Mouse (Mus musculus): ENCODE data around the gene Ltb.

Gene Ltb

DNA sequence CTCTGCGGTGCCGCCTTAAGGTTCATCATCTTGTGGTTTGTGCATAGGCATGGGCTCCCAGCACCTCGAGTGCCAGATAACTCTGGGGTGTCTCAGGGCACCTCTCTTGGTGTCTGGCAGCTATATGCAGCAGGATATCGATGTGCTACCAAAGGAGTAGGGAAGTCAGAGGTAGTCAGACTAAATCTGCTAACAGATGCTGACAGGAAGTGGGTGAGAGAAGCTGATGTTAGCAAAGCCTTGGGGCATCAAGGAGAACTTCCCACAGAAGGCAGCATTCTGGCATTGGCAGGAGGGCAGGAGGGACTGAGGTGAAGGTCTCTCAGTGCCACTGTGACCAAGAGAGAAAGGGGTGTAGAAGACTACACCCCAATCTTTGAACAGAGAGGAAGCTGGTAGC lies 4.1 kb upstream of the Ltb start:
- DNase-seq (ENCODE audit: inconsistent age in 2 of 2, low spot score in 1 of 2): no peak

DNA sequence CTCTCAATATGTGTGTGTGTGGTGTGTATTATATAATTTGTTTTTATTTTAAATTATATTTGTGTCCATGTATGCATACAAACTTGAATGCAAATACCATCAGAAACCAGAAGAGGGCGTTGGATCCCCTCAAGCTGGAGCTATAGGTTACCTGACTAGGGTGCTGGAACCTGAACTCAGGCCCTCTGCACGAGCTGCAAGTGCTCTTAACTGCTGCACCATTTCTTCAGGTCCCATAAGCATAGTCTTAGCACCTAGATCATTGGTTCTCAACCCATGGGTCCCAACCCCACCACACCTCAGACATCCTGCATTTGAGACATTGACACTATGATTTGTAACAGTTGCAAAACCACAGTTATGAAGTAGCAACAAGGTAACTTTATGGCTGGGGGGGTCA lies 2.5 kb upstream of the Ltb start:
- no peak for DNase-seq (ENCODE audit: inconsistent age in 2 of 2, low spot score in 1 of 2)

DNA sequence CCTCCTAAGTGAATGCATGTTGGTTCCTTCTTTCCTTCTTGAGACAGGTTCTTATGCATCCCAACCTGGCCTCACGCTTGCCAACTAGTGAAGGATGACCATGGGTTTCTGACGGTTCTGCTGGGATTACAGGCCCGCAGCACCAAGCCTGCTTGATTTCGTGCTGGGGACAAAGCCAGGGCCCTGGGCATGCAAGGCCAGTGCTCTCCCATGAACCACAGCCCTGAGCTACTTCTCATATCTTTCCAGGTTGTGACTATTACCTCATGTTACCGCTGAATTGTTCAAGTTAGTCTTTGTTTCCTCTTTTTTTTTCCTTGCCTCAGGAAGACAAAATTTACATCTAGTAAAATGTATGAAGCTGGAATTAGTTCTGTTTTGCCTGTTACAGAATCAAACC lies 1.3 kb upstream of the Ltb start:
- peak in 1 of 2 experiments; percentile 82 for DNase-seq (ENCODE audit: inconsistent age in 2 of 2, low spot score in 1 of 2)

DNA sequence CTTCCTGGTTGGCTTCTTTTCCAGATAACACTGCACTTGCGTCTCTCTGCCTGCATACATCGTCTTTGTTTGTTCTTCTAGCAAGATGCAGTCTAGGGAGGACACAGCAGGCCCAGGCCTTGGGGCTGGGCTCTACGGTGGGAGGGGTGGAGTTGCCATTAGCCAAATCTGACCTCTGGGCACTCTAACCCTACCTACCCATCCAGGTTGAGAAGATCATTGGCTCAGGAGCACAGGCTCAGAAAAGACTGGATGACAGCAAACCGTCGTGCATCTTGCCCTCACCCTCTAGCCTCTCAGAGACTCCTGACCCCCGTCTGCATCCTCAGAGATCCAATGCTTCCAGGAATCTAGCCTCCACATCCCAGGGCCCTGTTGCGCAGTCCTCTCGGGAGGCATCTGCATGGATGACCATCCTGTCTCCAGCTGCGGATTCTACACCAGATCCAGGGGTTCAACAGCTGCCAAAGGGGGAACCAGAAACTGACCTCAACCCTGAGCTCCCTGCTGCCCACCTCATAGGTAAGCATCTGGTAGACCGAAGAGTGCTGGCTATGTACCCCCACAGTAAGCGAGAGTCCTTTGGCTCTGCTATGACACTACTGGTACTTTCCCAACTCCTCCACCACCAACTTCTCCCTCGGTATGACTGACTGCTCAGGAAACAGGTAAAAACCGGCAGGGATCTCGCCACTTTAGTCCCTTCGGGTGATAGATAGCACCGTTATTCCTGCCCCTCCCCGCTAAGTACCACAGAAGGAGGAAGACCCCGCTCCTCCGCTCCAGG lies 798 bp downstream of the Ltb start:
- no peak for DNase-seq (ENCODE audit: inconsistent age in 2 of 2, low spot score in 1 of 2)

- peak; percentile 82 to 92 for DNase-seq (ENCODE audit: inconsistent age in 2 of 2, low spot score in 1 of 2)
These were observed 1.5 kb downstream of the Ltb start for GRCm38 (mm10) chr17:35195631-35196320.

GRCm38 (mm10) chr17:35196321-35196641 lies 2.0 kb downstream of the Ltb start:
- no peak for DNase-seq (ENCODE audit: inconsistent age in 2 of 2, low spot score in 1 of 2)

DNA sequence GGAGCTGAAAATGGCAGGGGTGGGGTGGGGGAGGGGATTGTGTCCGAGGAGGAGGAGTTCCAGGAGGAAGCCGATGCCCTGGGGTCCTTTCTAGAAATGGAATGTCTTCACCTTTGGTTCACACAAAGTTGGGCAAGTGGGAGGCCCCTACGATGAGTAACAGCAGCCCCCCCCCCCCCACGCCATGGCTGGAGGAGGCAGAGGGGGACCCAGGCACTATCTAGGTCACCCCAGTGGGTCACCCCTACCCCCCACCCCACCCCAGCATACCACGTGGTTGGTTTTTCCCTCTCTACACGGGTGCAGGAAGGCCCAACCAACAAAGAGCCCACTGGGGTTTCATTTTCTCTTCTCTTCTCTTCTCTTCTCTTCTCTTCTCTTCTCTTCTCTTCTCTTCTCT lies 2.9 kb downstream of the Ltb start:
- DNase-seq (ENCODE audit: inconsistent age in 2 of 2, low spot score in 1 of 2): no peak

DNA sequence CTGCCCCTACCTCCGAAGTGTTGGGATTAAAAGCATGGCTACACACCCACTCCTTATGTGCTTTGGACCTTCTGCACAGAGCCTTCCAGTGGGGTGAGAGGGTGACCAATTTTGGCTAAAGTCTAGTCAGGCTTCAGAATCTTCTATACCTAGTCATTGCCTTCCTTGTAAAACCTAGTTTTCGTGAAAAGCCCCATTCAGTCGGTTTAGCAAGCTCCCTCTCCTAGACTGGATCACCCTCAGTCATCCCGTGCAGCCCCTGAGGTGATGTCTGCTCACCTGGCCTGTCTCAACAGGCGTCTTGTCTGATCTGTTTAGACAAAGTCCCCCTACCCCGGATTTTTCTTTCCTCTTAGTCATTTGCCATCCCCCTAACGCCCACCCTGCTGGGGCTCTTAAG lies 3.8 kb downstream of the Ltb start:
- DNase-seq (ENCODE audit: inconsistent age in 2 of 2, low spot score in 1 of 2): no peak

GRCm38 (mm10) chr17:35198946-35199345 lies 4.7 kb downstream of the Ltb start:
- no peak for DNase-seq (ENCODE audit: inconsistent age in 2 of 2, low spot score in 1 of 2)

GRCm38 (mm10) chr17:35200398-35200797 lies 6.2 kb downstream of the Ltb start:
- DNase-seq (ENCODE audit: inconsistent age in 2 of 2, low spot score in 1 of 2): no peak

DNA sequence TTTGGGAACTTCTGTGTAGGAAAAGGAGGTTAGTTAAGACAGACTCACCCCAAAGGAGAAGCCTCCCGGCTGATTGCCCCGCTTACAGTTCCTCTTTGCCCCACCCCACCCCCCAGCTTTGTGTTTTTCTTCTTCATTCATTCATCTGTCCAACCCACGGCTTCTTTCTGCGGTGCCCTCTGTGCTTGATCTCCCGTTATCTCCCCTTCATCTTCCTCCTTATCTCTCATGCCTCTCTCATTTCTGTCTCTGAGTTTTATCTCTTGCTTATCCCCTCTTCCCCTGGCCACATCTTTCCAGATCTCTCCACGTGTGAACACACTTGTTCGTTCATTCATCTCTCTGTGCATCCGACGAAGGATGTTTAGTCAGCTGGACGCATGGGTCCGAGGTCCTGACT lies 6.9 kb downstream of the Ltb start:
- DNase-seq (ENCODE audit: inconsistent age in 2 of 2, low spot score in 1 of 2): no peak

GRCm38 (mm10) chr17:35201787-35202186 lies 7.5 kb downstream of the Ltb start, which contains the start of gene Tnf:
TSS of gene Tnf (minus strand) at chr17:35202007.
- peak; percentile 61 to 76 for DNase-seq (ENCODE audit: inconsistent age in 2 of 2, low spot score in 1 of 2)

- DNase-seq (ENCODE audit: inconsistent age in 2 of 2, low spot score in 1 of 2): no peak
These were observed 8.2 kb downstream of the Ltb start for GRCm38 (mm10) chr17:35202442-35202841.

DNA sequence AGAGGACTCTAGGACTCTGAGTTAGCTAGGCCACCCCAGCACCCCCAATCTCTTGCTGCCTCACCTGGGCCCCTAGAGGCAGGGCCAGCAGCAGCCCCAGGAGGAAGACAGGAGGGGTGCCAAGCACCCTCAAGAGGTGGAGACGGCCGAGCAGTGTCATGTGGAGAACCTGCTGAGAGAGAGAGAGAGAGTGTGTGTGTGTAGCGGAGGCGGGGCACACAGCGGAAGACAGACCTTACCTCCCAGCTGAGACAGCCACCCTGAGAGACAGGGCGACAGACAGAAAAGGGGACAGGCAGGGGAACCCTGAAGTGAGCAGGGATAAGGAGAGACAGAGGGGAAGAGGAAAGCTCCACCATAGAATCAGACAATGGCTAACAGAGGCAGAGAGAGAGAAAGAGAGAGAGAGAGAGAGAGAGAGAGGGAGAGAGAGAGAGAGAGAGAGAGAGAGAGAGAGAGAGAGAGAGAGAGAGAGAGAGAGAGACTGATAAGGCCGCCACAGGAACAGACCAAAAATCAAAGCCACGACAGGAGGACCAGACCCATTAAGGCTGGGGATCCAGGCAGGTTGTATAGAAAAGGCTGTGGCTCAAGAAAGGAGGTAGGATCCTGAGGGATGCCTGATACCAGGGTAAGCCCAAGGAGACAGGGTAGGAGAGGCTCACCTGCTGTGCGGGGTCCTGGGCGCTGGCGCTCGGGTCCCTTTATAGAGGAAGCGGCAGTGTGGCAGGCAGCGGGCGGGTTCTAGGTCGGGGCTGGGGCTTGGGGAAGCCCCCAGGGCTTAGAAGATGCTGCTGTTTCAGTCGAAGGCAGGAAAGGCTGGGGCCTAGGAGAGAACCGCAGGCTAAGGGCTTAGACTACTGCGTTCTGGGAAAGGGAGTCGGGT lies 10.5 kb downstream of the Ltb start, which contains the start of gene Lta:
Gene Lta (minus strand): TSS at position 858 of the 886 bp plus-strand sequence.
- DNase-seq (ENCODE audit: inconsistent age in 2 of 2, low spot score in 1 of 2): no peak

GRCm38 (mm10) chr17:35205380-35205769 lies 11.1 kb downstream of the Ltb start:
- no peak for DNase-seq (ENCODE audit: inconsistent age in 2 of 2, low spot score in 1 of 2)

GRCm38 (mm10) chr17:35209785-35210535 lies 15.7 kb downstream of the Ltb start:
- DNase-seq (ENCODE audit: inconsistent age in 2 of 2, low spot score in 1 of 2): no peak

DNA sequence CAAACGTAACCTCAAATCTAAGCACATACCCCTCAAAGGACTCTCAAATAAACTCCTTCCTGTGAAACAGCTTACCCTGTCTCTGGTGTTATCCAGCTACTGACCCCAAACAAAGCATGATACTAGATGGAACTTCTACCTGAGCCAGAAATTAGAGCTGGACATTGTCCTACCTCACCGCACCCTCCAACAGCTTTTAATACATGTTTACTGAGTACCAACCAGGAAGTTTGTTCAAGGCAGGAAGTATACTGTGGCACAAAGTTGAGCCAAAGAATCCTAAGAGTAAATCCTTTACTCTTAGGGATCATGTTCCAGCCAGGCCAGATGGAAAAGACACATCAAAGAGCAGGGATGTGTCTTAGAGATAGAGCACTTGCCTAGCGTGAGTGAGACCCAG lies 16.4 kb downstream of the Ltb start:
- DNase-seq (ENCODE audit: inconsistent age in 2 of 2, low spot score in 1 of 2): no peak

DNA sequence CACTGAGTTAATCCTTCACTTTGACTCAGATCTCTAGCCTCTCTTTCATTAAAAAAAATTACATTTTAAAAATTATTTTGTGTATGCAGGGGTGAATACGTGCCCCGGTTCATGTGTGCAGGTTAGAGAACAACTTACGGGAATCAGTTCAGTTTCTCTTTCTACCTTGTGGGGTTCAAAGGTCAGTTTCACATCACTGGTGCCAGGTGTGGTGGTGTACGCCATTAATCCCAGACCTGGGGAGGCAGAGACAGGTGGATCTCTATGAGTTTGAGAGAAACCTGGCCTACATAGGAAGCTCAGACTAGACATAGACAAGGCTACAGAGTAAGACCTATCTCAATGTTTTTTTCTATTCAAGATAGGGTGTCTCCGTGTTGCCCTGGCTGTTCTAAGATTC lies 18.8 kb downstream of the Ltb start:
- no peak for DNase-seq (ENCODE audit: inconsistent age in 2 of 2, low spot score in 1 of 2)

GRCm38 (mm10) chr17:35218516-35219193 lies 24.4 kb downstream of the Ltb start:
- DNase-seq (ENCODE audit: inconsistent age in 2 of 2, low spot score in 1 of 2): peak; percentile 43 to 72

- peak in 1 of 2 experiments; percentile 60 for DNase-seq (ENCODE audit: inconsistent age in 2 of 2, low spot score in 1 of 2)
These were observed 25.4 kb downstream of the Ltb start for GRCm38 (mm10) chr17:35219601-35220041.

All from adrenal gland, adult (tissue).